Mouse (Mus musculus): Measurements from ENCODE around the gene Gcg. TPM values are rescaled to one million over a fixed set of nuclear protein-coding genes. Genes with fewer than 3 reads are reported as not detected.

The Gcg gene
- 0.79 and 1.3 TPM in 2 replicates for polyA plus RNA-seq (2014; fragmentation: Nextera tagmentation; extraction: Ambion mirVana)

DNA sequence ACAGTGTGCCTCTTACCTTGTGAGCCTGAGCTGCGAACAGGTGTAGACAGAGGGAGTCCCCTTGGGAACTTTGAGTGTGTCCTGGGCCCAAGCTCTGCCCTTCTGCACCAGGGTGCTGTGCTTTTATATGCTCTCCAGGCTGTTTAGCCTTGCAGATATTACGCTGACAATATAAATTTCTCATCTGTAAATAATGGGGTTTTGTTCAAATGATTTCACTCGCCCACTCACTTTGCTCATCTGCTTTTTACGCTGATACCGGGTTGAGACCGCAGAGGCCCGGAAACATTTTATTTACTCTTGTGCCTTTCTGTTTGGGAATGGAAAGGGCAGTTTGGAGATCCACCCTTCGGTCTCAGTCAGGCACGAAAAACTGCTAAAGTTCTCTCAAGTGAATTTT is at the start of gene Gcg:
Gcg (minus strand) TSS at position 101 of the 400 bp plus-strand sequence.
- ATAC-seq (ENCODE audit: low FRiP score, low TSS enrichment) (no peak), DNase-seq (no peak)
- WGBS = 91% methylated on average over 9 of the region's 9 CpGs
- H3K9me3 ChIP-seq (ENCODE audit: control insufficient read depth, low read length) = no peaks in the 10 kb centered on the region
- H3K9ac ChIP-seq (replicated peaks; ENCODE audit: low read length) = no peak within 1 kb of the TSS
- no peak within 1 kb of the TSS for H3K4me2 ChIP-seq (ENCODE audit: low read length)
- H3K27ac ChIP-seq (replicated peaks; ENCODE audit: low read depth, low read length) = no peak within 1 kb of the TSS
- no peaks in the 10 kb centered on the region for H3K27me3 ChIP-seq (ENCODE audit: control insufficient read depth, insufficient read depth, low read length)
- no peak within 1 kb of the TSS for H3K4me3 ChIP-seq (replicated peaks; ENCODE audit: low read depth, low read length)
- no peaks in the 10 kb centered on the region for H3K36me3 ChIP-seq (ENCODE audit: control insufficient read depth, insufficient read depth, low read length)
- H3K4me1 ChIP-seq (ENCODE audit: control insufficient read depth, insufficient read depth, low read length) = 0 out of 2 replicates have a peak, but pooled peaks cover 3% of the 10 kb centered on the region

DNA sequence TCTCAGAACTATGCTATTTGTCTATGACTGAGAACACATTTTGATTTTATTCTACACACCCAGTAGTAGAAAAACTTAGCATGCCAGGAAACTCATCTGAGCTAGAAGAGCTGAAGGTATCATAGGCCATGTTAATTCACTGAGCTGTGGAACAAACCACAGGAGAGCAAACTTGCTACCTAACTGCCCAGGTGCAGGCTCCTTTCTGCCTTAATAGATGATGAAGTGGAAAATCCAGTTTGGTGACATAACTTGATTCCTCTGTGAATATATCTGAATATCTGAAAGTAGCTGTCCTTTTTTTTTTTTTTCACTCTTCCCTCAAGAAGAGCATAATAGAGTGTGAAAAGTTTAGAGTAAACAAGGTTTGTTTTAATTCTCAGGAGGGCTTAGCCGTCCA is 47.6 kb upstream of the Gcg start:
- WGBS = 93% methylated on average over 1 of the region's 1 CpGs
- no peak overlapping the region for H3K9ac ChIP-seq (replicated peaks; ENCODE audit: low read length)
- no peak for ATAC-seq (ENCODE audit: low FRiP score, low TSS enrichment)

DNA sequence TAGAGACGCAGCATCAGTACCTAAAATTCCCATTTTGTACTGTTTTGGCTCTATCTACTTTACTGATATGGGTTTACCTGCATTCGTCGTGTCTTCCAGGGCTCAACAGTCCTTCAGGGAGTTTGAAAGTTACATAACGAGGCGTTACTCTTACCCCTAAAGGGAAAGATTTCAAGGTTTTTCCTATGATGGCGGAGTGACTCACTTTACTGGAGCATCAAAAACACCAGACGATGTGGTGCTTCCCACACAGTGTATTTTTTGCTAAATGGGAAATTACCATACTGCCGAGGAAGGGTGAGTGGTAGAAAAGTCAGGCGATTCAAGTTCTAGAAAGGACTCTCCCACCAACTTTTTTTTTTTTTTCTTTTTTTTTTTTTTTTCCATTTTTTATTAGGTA is 42.9 kb upstream of the Gcg start:
- 92% methylated on average over 9 of the region's 9 CpGs for WGBS
- DNase-seq = no peak

More for the DNA sequence above, 47.6 kb upstream of the Gcg start:
- H3K27ac ChIP-seq (replicated peaks; ENCODE audit: low read depth, low read length) = no peak overlapping the region
- no peaks in the 10 kb centered on the region for H3K9me3 ChIP-seq (ENCODE audit: control insufficient read depth, low read length)
- H3K4me1 ChIP-seq (ENCODE audit: control insufficient read depth, insufficient read depth, low read length) = no peaks in the 10 kb centered on the region
- no peaks in the 10 kb centered on the region for H3K27me3 ChIP-seq (ENCODE audit: control insufficient read depth, insufficient read depth, low read length)
- DNase-seq = no peak
- no peak overlapping the region for H3K4me3 ChIP-seq (replicated peaks; ENCODE audit: low read depth, low read length)
- H3K4me2 ChIP-seq (ENCODE audit: low read length) = no peak overlapping the region
- no peaks in the 10 kb centered on the region for H3K36me3 ChIP-seq (ENCODE audit: control insufficient read depth, insufficient read depth, low read length)

DNA sequence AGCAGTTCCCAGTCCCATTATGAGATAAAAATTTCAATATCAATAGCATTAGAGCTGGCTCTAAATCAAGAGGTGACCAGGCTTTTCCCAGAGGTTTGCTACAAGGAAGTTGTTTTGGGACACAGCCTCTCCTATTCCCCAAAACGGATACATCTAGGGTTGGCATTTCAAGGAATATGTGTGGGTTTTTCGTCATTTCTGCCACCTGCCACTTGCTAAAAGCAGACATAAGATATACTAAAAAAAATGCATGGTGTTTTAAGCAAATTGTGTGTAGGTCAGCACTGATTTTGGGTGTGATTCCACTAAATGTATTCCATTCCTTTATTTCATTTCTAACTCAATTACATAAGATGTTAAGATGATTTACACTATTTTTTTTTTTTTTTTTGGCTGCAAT is 34.3 kb upstream of the Gcg start:
- Histone ChIP-seq H3K9me3 (ENCODE audit: control insufficient read depth, low read length) (no peaks in the 10 kb centered on the region), H3K36me3 (ENCODE audit: control insufficient read depth, insufficient read depth, low read length) (no peaks in the 10 kb centered on the region), H3K4me1 (ENCODE audit: control insufficient read depth, insufficient read depth, low read length) (no peaks in the 10 kb centered on the region), H3K27me3 (ENCODE audit: control insufficient read depth, insufficient read depth, low read length) (no peaks in the 10 kb centered on the region), H3K4me2 (ENCODE audit: low read length) (no peak overlapping the region), H3K27ac (replicated peaks; ENCODE audit: low read depth, low read length) (no peak overlapping the region), H3K9ac (replicated peaks; ENCODE audit: low read length) (no peak overlapping the region), H3K4me3 (replicated peaks; ENCODE audit: low read depth, low read length) (no peak overlapping the region)
- DNase-seq = no peak
- no peak for ATAC-seq (ENCODE audit: low FRiP score, low TSS enrichment)
- WGBS = 93% methylated on average over 2 of the region's 2 CpGs

More for the DNA sequence above, 42.9 kb upstream of the Gcg start:
- Histone ChIP-seq H3K27me3 (ENCODE audit: control insufficient read depth, insufficient read depth, low read length) (no peaks in the 10 kb centered on the region), H3K27ac (replicated peaks; ENCODE audit: low read depth, low read length) (no peak overlapping the region), H3K9ac (replicated peaks; ENCODE audit: low read length) (no peak overlapping the region), H3K4me1 (ENCODE audit: control insufficient read depth, insufficient read depth, low read length) (no peaks in the 10 kb centered on the region), H3K4me3 (replicated peaks; ENCODE audit: low read depth, low read length) (no peak overlapping the region), H3K9me3 (ENCODE audit: control insufficient read depth, low read length) (no peaks in the 10 kb centered on the region), H3K36me3 (ENCODE audit: control insufficient read depth, insufficient read depth, low read length) (no peaks in the 10 kb centered on the region), H3K4me2 (ENCODE audit: low read length) (no peak overlapping the region)
- ATAC-seq (ENCODE audit: low FRiP score, low TSS enrichment) = no peak

DNA sequence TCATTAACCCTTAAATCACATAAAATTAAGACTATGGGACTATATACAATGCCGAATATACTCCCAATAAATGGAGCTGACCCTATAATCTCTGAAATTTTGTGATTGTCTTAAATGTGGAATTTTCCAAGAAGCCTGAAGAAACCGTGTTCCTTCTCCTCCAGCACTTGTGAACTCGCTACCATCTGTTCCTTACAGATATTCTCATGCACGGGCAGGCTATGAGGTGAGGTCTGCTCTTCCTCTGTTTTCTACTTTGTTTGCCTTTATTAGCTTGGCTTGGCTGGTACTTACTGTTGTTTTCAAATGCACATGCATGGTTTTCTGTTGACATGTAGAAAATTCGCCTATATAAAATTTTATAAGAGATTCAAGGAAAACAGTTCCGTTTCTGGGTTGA is 31.0 kb upstream of the Gcg start:
- Histone ChIP-seq H3K4me2 (ENCODE audit: low read length) (no peak overlapping the region), H3K9ac (replicated peaks; ENCODE audit: low read length) (no peak overlapping the region), H3K4me1 (ENCODE audit: control insufficient read depth, insufficient read depth, low read length) (no peaks in the 10 kb centered on the region), H3K4me3 (replicated peaks; ENCODE audit: low read depth, low read length) (no peak overlapping the region), H3K9me3 (ENCODE audit: control insufficient read depth, low read length) (no peaks in the 10 kb centered on the region), H3K36me3 (ENCODE audit: control insufficient read depth, insufficient read depth, low read length) (no peaks in the 10 kb centered on the region), H3K27me3 (ENCODE audit: control insufficient read depth, insufficient read depth, low read length) (no peaks in the 10 kb centered on the region), H3K27ac (replicated peaks; ENCODE audit: low read depth, low read length) (no peak overlapping the region)
- DNase-seq (no peak), ATAC-seq (ENCODE audit: low FRiP score, low TSS enrichment) (no peak)
- WGBS = 89% methylated on average over 6 of the region's 6 CpGs

DNA sequence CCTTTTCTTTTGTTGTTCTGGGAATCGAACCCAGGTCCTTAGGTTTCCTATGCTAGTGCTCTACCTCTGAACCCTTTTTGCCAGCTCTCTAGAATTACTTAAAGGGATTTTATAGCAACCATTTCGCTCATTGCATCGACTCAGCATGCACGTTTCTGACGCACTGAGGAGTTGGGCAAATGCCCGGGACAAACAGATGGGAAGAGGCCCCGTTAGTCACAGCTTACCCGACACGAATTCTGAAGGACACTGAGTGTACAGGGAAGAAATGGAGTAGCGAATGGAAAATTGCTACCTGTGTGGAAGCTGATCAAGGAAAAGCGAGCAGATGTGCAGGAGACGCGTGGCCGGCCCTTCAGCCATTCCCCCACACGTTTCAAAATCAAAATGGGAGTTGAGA is 30.0 kb upstream of the Gcg start:
- no peak overlapping the region for H3K4me2 ChIP-seq (ENCODE audit: low read length)
- no peak overlapping the region for H3K27ac ChIP-seq (replicated peaks; ENCODE audit: low read depth, low read length)
- no peaks in the 10 kb centered on the region for H3K9me3 ChIP-seq (ENCODE audit: control insufficient read depth, low read length)
- ATAC-seq (ENCODE audit: low FRiP score, low TSS enrichment) = no peak
- H3K4me3 ChIP-seq (replicated peaks; ENCODE audit: low read depth, low read length) = no peak overlapping the region
- no peak for DNase-seq
- 92% methylated on average over 15 of the region's 15 CpGs for WGBS
- no peak overlapping the region for H3K9ac ChIP-seq (replicated peaks; ENCODE audit: low read length)
- no peaks in the 10 kb centered on the region for H3K4me1 ChIP-seq (ENCODE audit: control insufficient read depth, insufficient read depth, low read length)
- no peaks in the 10 kb centered on the region for H3K27me3 ChIP-seq (ENCODE audit: control insufficient read depth, insufficient read depth, low read length)
- no peaks in the 10 kb centered on the region for H3K36me3 ChIP-seq (ENCODE audit: control insufficient read depth, insufficient read depth, low read length)

DNA sequence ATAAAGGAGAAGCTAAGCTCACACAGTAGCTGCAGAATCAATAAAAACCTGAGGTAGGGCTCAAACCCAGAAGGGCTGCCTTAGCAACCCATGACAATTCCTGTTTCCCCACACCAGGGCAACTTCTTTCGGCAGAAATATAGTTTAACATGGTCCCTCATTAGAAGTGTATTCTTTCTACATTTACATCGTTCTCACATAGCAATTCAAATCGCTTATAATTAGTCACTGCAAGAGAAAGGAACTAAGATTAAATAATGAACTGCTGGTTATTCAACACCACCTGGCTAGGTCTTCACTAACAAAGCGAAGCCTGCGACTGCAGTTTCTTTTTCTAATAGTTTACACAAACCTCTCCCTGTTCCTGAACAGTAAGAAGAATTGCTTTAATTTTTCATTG is 23.7 kb upstream of the Gcg start:
- 88% methylated on average over 5 of the region's 5 CpGs for WGBS
- H3K27me3 ChIP-seq (ENCODE audit: control insufficient read depth, insufficient read depth, low read length) = no peaks in the 10 kb centered on the region
- H3K4me1 ChIP-seq (ENCODE audit: control insufficient read depth, insufficient read depth, low read length) = no peaks in the 10 kb centered on the region
- no peak for ATAC-seq (ENCODE audit: low FRiP score, low TSS enrichment)
- H3K4me2 ChIP-seq (ENCODE audit: low read length) = no peak overlapping the region
- H3K9me3 ChIP-seq (ENCODE audit: control insufficient read depth, low read length) = no peaks in the 10 kb centered on the region
- H3K36me3 ChIP-seq (ENCODE audit: control insufficient read depth, insufficient read depth, low read length) = no peaks in the 10 kb centered on the region
- H3K9ac ChIP-seq (replicated peaks; ENCODE audit: low read length) = no peak overlapping the region
- no peak overlapping the region for H3K4me3 ChIP-seq (replicated peaks; ENCODE audit: low read depth, low read length)
- no peak for DNase-seq
- no peak overlapping the region for H3K27ac ChIP-seq (replicated peaks; ENCODE audit: low read depth, low read length)

DNA sequence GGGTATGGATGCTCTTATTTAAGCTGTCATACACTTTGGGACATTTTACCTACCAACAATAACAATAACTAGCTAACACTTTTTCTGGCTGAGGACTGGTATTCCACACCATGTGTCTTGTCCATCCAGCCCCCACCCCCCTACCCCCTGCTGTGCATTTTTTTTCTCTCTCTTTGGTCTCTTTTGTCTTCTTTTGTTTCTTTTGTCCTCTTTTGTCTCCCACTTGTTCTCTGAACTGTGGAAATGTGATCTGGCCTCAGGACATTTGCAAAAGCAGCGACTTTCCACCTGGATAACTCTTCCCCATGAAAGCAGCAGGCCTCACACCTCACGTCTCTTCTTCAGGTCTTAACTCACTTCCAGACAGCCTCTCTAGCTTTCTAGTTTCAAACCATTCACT is 23.0 kb upstream of the Gcg start:
- 18% methylated on average over 2 of the region's 2 CpGs for WGBS
- ATAC-seq (ENCODE audit: low FRiP score, low TSS enrichment) = no peak
- no peak overlapping the region for H3K27ac ChIP-seq (replicated peaks; ENCODE audit: low read depth, low read length)

DNA sequence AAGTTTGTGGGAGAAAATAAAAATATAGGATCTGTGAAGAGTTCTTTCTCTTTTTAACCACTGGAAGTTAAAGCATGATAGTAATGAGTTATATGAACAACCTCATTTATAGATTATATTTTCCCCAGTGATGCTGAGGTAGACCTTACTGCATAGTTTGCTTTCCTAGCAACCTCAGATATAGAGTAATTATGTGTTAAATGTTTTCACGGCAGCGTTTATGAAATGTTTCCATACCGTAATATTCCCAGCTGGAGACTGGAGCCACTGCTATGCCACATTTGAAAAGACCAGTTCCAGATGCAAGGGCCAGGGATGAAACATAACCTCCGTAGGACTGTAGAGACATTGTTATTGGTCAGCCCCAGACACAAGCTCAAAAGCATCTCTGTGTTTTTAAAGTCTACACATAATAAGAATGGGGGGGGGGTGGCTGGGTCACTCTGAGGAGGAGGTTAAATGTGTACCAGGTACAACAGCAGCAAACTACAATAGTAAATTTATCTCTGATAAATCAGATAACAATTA is 20.9 kb upstream of the Gcg start:
- no peaks in the 10 kb centered on the region for H3K36me3 ChIP-seq (ENCODE audit: control insufficient read depth, insufficient read depth, low read length)
- DNase-seq (no peak), ATAC-seq (ENCODE audit: low FRiP score, low TSS enrichment) (no peak)
- no peaks in the 10 kb centered on the region for H3K27me3 ChIP-seq (ENCODE audit: control insufficient read depth, insufficient read depth, low read length)
- WGBS = 90% methylated on average over 4 of the region's 4 CpGs
- H3K4me2 ChIP-seq (ENCODE audit: low read length) = no peak overlapping the region
- H3K4me3 ChIP-seq (replicated peaks; ENCODE audit: low read depth, low read length) = no peak overlapping the region
- no peak overlapping the region for H3K9ac ChIP-seq (replicated peaks; ENCODE audit: low read length)
- H3K4me1 ChIP-seq (ENCODE audit: control insufficient read depth, insufficient read depth, low read length) = no peaks in the 10 kb centered on the region
- no peak overlapping the region for H3K27ac ChIP-seq (replicated peaks; ENCODE audit: low read depth, low read length)
- no peaks in the 10 kb centered on the region for H3K9me3 ChIP-seq (ENCODE audit: control insufficient read depth, low read length)

More for the DNA sequence above, 23.0 kb upstream of the Gcg start:
- no peaks in the 10 kb centered on the region for H3K27me3 ChIP-seq (ENCODE audit: control insufficient read depth, insufficient read depth, low read length)
- H3K9me3 ChIP-seq (ENCODE audit: control insufficient read depth, low read length) = no peaks in the 10 kb centered on the region
- no peak overlapping the region for H3K4me2 ChIP-seq (ENCODE audit: low read length)
- DNase-seq = no peak
- no peaks in the 10 kb centered on the region for H3K36me3 ChIP-seq (ENCODE audit: control insufficient read depth, insufficient read depth, low read length)
- H3K4me1 ChIP-seq (ENCODE audit: control insufficient read depth, insufficient read depth, low read length) = no peaks in the 10 kb centered on the region
- H3K9ac ChIP-seq (replicated peaks; ENCODE audit: low read length) = no peak overlapping the region
- H3K4me3 ChIP-seq (replicated peaks; ENCODE audit: low read depth, low read length) = no peak overlapping the region

All from midbrain, embryonic 14.5 days (tissue).